Mouse (Mus musculus): ENCODE measurements around the gene Uba7.

- no peak for TF ChIP-seq CTCF (conservative IDR thresholded peaks at IDR 0.05; ENCODE audit: insufficient read depth, insufficient read length, low read depth, low read length)
- no peak for TF ChIP-seq POLR2A (IDR thresholded peaks at IDR 0.05; ENCODE audit: low read depth, low read length)
Observed at GRCm38 (mm10) chr9:107967437-107967836, 7.9 kb upstream of the Uba7 start.

Data from kidney, adult 2 months (tissue).